Mouse (Mus musculus) liver, embryonic 13.5 days (tissue): ENCODE measurements around the gene Tead4. TPM values are rescaled to one million over a fixed set of nuclear protein-coding genes. Genes with fewer than 3 reads are reported as not detected.

ENCODE experiments used
- ATAC-seq: fragments of 200-750 bp; cut with Nextera tagmentation; 2 replicates; pipeline ENCODE4 v1.8.0; 2017; ENCODE audit warnings: low read depth, mild to moderate bottlenecking, moderate number of reproducible peaks, moderate library complexity
- DNase-seq: peaks from one replicate; pipeline ENCODE4 v3.0.0; 2022
- H3K27ac ChIP-seq: fragments of 300-500 bp; sonication (generic); 2 replicates; pipeline ENCODE4 v1.5.1; 2015; ENCODE audit warnings: moderate library complexity, mild to moderate bottlenecking, inconsistent platforms
- H3K27me3 ChIP-seq: fragments of 300-500 bp; sonication (generic); 2 replicates; pipeline ENCODE4 v1.6.1; 2015; ENCODE audit warnings: mild to moderate bottlenecking, inconsistent platforms
- H3K36me3 ChIP-seq: fragments of 300-500 bp; sonication (generic); 2 replicates; pipeline ENCODE4 v1.6.1; 2015; ENCODE audit warnings: mild to moderate bottlenecking, inconsistent platforms
- H3K4me1 ChIP-seq: fragments of 300-500 bp; sonication (generic); replicated peaks from 2 replicates; pipeline ENCODE4 v1.6.1; 2015; ENCODE audit warnings: inconsistent platforms
- H3K4me2 ChIP-seq: fragments of 300-500 bp; sonication (generic); 2 replicates; pipeline ENCODE4 v1.6.1; 2015; ENCODE audit warnings: inconsistent platforms, mild to moderate bottlenecking, moderate library complexity
- H3K4me3 ChIP-seq: fragments of 300-500 bp; sonication (generic); replicated peaks from 2 replicates; pipeline ENCODE4 v1.5.1; 2015; ENCODE audit warnings: mild to moderate bottlenecking, inconsistent platforms
- H3K9ac ChIP-seq: fragments of 300-500 bp; sonication (generic); 2 replicates; pipeline ENCODE4 v1.6.1; 2015; ENCODE audit warnings: mild to moderate bottlenecking, inconsistent platforms
- H3K9me3 ChIP-seq: fragments of 300-500 bp; sonication (generic); replicated peaks from 2 replicates; pipeline ENCODE4 v1.6.1; 2016; ENCODE audit warnings: inconsistent platforms
- WGBS: fragments of 180-500 bp; shearing (Covaris S2); methylation state at CpG from one replicate; pipeline ENCODE4 v1.1.7; 2015; ENCODE audit not compliant: insufficient replicate concordance; 5-methylcytosine and 5-hydroxymethylcytosine counted together
- polyA plus RNA-seq: library from polyadenylated mRNA; unstranded; fragments of >200 nt; fragmentation: Nextera tagmentation; extraction: Ambion mirVana; gene quantifications from 2 replicates; pipeline ENCODE4 v1.2.1, GENCODE M21; 2015

Gene Tead4
- polyA plus RNA-seq, result 0.46 and 0.77 TPM in 2 replicates

GRCm38 (mm10) chr6:128300134-128301001 lies at the start of gene Tead4:
Gene Tead4, minus strand, starts transcription at chr6:128300823.
- ATAC-seq (peak; percentile 50), DNase-seq (peak; percentile 8)
- peak within 1 kb of the TSS; percentile 45 for H3K9ac ChIP-seq
- H3K36me3 ChIP-seq, result no peaks in the 10 kb centered on the region
- H3K4me2 ChIP-seq, result peak within 1 kb of the TSS; percentile 68
- H3K4me1 ChIP-seq, result peaks cover 13% of the 10 kb centered on the region; the same call in 1 of the 2 replicates
- no peak within 1 kb of the TSS for H3K27ac ChIP-seq
- peaks cover 62% of the 10 kb centered on the region for H3K27me3 ChIP-seq
- no peaks in the 10 kb centered on the region for H3K9me3 ChIP-seq
- H3K4me3 ChIP-seq, result peak within 1 kb of the TSS; percentile 58
- under 1% methylated on average over 81 of the region's 81 CpGs for WGBS

DNA sequence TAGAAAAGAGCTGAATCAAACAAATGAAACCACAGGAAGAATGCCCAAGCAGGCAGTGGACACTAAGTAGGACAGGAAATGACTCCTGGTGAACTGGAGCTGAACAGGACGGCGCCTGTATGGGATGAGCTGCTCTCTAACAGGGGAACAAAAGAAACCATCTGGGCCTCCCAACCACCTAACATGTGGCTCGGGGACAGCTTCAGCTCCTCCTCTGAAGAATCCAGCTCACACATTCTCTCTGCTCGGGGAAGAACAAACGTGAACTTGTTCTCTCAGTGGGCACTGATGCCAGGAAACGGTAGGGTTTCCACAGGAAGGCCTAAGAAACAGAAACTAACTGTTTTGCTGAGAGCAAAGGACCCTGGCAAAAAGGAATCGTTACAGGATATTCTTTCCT lies 49.1 kb upstream of the Tead4 start:
- Histone ChIP-seq H3K4me2 (no peak overlapping the region), H3K36me3 (peaks cover 7% of the 10 kb centered on the region), H3K4me3 (no peak overlapping the region), H3K9me3 (no peaks in the 10 kb centered on the region), H3K27me3 (no peaks in the 10 kb centered on the region), H3K27ac (no peak overlapping the region), H3K9ac (no peak overlapping the region), H3K4me1 (peaks cover 6% of the 10 kb centered on the region)
- WGBS, result 47% methylated on average over 7 of the region's 7 CpGs
- ATAC-seq (no peak), DNase-seq (no peak)

DNA sequence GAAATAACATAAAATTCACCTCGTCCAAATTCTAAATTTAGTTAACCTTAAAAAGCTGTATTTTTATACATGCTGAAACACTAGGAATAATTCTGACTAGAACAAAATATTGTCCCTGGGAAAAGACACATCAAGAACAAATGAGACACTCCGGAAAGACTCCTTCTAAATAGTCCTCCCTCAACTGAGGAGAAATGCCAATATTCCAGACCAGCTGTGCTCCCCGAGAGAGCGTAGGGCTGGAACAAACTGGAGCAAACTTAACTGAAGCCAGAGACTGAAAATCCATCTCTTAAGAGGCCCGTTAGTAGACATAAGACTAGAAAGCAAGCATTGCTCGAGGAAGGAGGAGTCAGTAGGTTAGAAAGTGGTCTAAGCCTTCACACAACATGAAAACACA lies 46.2 kb upstream of the Tead4 start:
- H3K4me3 ChIP-seq, result no peak overlapping the region
- H3K4me1 ChIP-seq, result peaks cover 4% of the 10 kb centered on the region; the same call in 1 of the 2 replicates
- H3K27me3 ChIP-seq, result no peaks in the 10 kb centered on the region
- WGBS, result 70% methylated on average over 6 of the region's 6 CpGs
- H3K36me3 ChIP-seq, result peaks cover 7% of the 10 kb centered on the region
- DNase-seq (no peak), ATAC-seq (no peak)
- no peaks in the 10 kb centered on the region for H3K9me3 ChIP-seq
- H3K4me2 ChIP-seq, result no peak overlapping the region
- H3K9ac ChIP-seq, result no peak overlapping the region
- no peak overlapping the region for H3K27ac ChIP-seq

DNA sequence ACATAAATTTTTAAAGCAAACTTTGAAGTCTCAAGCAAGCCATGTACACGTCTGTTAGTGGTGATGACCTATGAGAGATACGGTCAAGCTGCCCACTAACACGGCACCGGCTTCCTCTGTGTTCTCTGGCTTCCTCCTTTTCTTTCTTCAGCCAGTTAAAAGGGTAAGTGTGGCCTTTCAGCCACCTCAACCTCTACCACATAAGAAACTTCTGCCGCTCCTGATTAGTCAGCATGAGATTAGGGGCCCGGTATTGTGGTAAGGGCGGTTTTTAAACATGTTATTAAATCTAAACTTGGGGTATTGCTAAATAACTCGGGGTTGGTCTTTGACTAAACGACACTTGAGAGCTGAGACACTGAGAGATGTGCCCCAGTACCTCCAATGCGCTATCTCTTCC lies 45.0 kb upstream of the Tead4 start:
- Histone ChIP-seq H3K27ac (no peak overlapping the region), H3K4me2 (no peak overlapping the region)
- 15% methylated on average over 10 of the region's 10 CpGs for WGBS

GRCm38 (mm10) chr6:128341956-128342723 lies 41.5 kb upstream of the Tead4 start:
- H3K4me3 ChIP-seq, result no peak overlapping the region
- 76% methylated on average over 11 of the region's 11 CpGs for WGBS
- no peaks in the 10 kb centered on the region for H3K36me3 ChIP-seq
- peaks cover 12% of the 10 kb centered on the region for H3K4me1 ChIP-seq
- no peaks in the 10 kb centered on the region for H3K27me3 ChIP-seq
- H3K9ac ChIP-seq, result no peak overlapping the region
- H3K4me2 ChIP-seq, result no peak overlapping the region
- H3K27ac ChIP-seq, result no peak overlapping the region
- H3K9me3 ChIP-seq, result no peaks in the 10 kb centered on the region
- DNase-seq (no peak), ATAC-seq (no peak)

More for the DNA sequence above, 45.0 kb upstream of the Tead4 start:
- H3K9ac ChIP-seq, result no peak overlapping the region
- DNase-seq, result no peak
- peaks cover 2% of the 10 kb centered on the region for H3K36me3 ChIP-seq
- no peak for ATAC-seq
- H3K4me1 ChIP-seq, result peaks cover 4% of the 10 kb centered on the region; the same call in 1 of the 2 replicates
- H3K27me3 ChIP-seq, result no peaks in the 10 kb centered on the region
- H3K9me3 ChIP-seq, result no peaks in the 10 kb centered on the region
- H3K4me3 ChIP-seq, result no peak overlapping the region

GRCm38 (mm10) chr6:128338876-128339275 lies 38.3 kb upstream of the Tead4 start:
- no peak overlapping the region for H3K4me3 ChIP-seq
- 55% methylated on average over 5 of the region's 5 CpGs for WGBS
- H3K4me2 ChIP-seq, result no peak overlapping the region
- no peak overlapping the region for H3K27ac ChIP-seq
- ATAC-seq (no peak), DNase-seq (no peak)
- no peak overlapping the region for H3K9ac ChIP-seq
- no peaks in the 10 kb centered on the region for H3K27me3 ChIP-seq
- no peaks in the 10 kb centered on the region for H3K9me3 ChIP-seq
- H3K4me1 ChIP-seq, result peaks cover 21% of the 10 kb centered on the region
- H3K36me3 ChIP-seq, result no peaks in the 10 kb centered on the region

DNA sequence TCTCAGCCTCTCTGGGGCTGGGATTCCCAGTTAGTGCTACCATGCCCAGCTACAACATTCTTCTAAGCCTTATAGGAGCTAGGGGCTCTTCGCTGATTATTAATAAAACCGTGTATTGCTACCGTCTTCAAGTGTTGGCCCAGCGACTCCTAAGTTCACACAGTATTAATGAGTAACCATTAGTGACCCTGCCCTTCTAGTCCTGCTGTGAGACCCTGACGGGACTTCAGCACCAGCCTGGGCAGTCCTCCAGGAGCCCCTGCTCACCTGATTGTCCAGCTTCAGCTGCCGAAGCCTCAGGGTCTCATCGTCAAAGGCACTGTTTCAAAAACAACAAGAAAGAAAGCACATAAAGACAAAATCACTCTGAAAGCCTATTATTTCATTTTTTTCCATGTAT lies 36.8 kb upstream of the Tead4 start:
- Histone ChIP-seq H3K27ac (no peak overlapping the region), H3K27me3 (no peaks in the 10 kb centered on the region), H3K4me2 (no peak overlapping the region), H3K9me3 (no peaks in the 10 kb centered on the region), H3K36me3 (no peaks in the 10 kb centered on the region), H3K4me3 (no peak overlapping the region), H3K4me1 (peaks cover 26% of the 10 kb centered on the region), H3K9ac (no peak overlapping the region)
- DNase-seq (no peak), ATAC-seq (no peak)
- 73% methylated on average over 7 of the region's 7 CpGs for WGBS

- no peak overlapping the region for H3K9ac ChIP-seq
- 24% methylated on average over 12 of the region's 12 CpGs for WGBS
- peak; percentile 18 for DNase-seq
- H3K4me3 ChIP-seq, result no peak overlapping the region
- H3K36me3 ChIP-seq, result peaks cover 10% of the 10 kb centered on the region
- peaks cover 24% of the 10 kb centered on the region for H3K4me1 ChIP-seq
- no peak overlapping the region for H3K27ac ChIP-seq
- H3K9me3 ChIP-seq, result no peaks in the 10 kb centered on the region
- ATAC-seq, result peak; percentile 52; the same call in 1 of the 2 replicates
- no peak overlapping the region for H3K4me2 ChIP-seq
- H3K27me3 ChIP-seq, result no peaks in the 10 kb centered on the region
Observed at GRCm38 (mm10) chr6:128334397-128335124, 33.9 kb upstream of the Tead4 start.

GRCm38 (mm10) chr6:128318317-128318716 lies 17.7 kb upstream of the Tead4 start:
- no peak overlapping the region for H3K27ac ChIP-seq
- peaks cover 16% of the 10 kb centered on the region for H3K36me3 ChIP-seq
- H3K27me3 ChIP-seq, result no peaks in the 10 kb centered on the region
- H3K4me1 ChIP-seq, result no peaks in the 10 kb centered on the region
- no peak overlapping the region for H3K9ac ChIP-seq
- no peak for DNase-seq
- H3K9me3 ChIP-seq, result no peaks in the 10 kb centered on the region
- 6% methylated on average over 4 of the region's 4 CpGs for WGBS
- H3K4me3 ChIP-seq, result no peak overlapping the region
- ATAC-seq, result no peak
- H3K4me2 ChIP-seq, result no peak overlapping the region

DNA sequence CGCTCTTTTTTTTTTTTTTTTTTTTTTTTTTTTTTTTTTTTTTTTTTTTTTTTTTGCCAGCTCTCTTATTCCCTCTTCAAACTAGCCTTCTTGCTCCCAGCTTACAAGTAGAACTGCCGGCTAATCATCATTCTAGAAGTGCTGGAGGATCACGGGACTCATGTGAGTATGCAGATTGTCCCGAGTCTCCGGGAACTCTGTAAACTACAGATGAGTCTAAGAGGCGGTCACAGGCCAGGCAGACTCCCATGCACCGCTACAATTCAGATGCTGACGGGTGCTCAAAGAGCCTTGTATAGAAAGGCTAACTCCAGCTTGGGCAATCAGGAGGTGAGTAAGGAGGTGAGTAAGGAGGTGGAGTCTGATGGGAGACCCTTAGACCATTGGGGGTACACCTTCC lies 15.0 kb upstream of the Tead4 start:
- H3K4me2 ChIP-seq, result no peak overlapping the region
- 67% methylated on average over 8 of the region's 8 CpGs for WGBS
- no peaks in the 10 kb centered on the region for H3K27me3 ChIP-seq
- no peak overlapping the region for H3K9ac ChIP-seq
- no peak overlapping the region for H3K4me3 ChIP-seq
- H3K4me1 ChIP-seq, result no peaks in the 10 kb centered on the region
- no peaks in the 10 kb centered on the region for H3K36me3 ChIP-seq
- DNase-seq (no peak), ATAC-seq (no peak)
- no peak overlapping the region for H3K27ac ChIP-seq
- H3K9me3 ChIP-seq, result no peaks in the 10 kb centered on the region

DNA sequence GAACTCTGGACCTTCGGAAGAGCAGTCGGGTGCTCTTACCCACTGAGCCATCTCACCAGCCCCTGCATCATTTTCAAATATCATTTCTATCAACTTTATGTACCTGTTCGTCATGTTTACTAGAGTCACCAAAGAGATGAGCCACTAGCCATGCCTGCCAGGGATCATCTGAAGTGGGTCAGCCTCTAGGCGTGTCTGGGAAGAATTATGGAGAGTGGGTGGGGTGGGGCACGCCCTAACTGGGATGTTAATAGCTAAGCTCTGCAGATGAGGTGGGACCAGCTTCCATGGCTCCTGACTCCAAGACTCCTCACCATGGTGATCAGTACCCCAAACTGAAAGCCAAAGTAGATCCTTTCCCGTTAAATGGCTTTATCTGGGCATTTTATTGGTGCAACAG lies 14.2 kb upstream of the Tead4 start:
- no peak overlapping the region for H3K9ac ChIP-seq
- no peak for ATAC-seq
- H3K9me3 ChIP-seq, result no peaks in the 10 kb centered on the region
- WGBS, result 62% methylated on average over 6 of the region's 6 CpGs
- no peak overlapping the region for H3K4me3 ChIP-seq
- no peak overlapping the region for H3K27ac ChIP-seq
- no peaks in the 10 kb centered on the region for H3K27me3 ChIP-seq
- H3K4me1 ChIP-seq, result no peaks in the 10 kb centered on the region
- H3K36me3 ChIP-seq, result no peaks in the 10 kb centered on the region
- no peak for DNase-seq
- H3K4me2 ChIP-seq, result no peak overlapping the region
